Mouse (Mus musculus): ENCODE measurements around the gene Sox18. TPM values are rescaled to one million over a fixed set of nuclear protein-coding genes. Genes with fewer than 3 reads are reported as not detected.

The Sox18 gene
- total RNA-seq, 2 experiments from 2014 or later = 0.20 TPM; not detected in 1

GRCm38 (mm10) chr2:181653065-181653464, 18.4 kb downstream of the Sox18 start:
- ATAC-seq (ENCODE audit: poor library complexity, severe bottlenecking) = no peak

- ATAC-seq (ENCODE audit: poor library complexity, severe bottlenecking) = no peak
Observed at GRCm38 (mm10) chr2:181648926-181649325, 22.5 kb downstream of the Sox18 start.

GRCm38 (mm10) chr2:181646626-181647472, 24.6 kb downstream of the Sox18 start:
- ATAC-seq (ENCODE audit: poor library complexity, severe bottlenecking) = no peak

GRCm38 (mm10) chr2:181645666-181646065, 25.8 kb downstream of the Sox18 start:
- ATAC-seq (ENCODE audit: poor library complexity, severe bottlenecking) = no peak

GRCm38 (mm10) chr2:181644361-181644760, 27.1 kb downstream of the Sox18 start:
- ATAC-seq (ENCODE audit: poor library complexity, severe bottlenecking) = peak; percentile 84

GRCm38 (mm10) chr2:181635865-181636264, 35.6 kb downstream of the Sox18 start:
- ATAC-seq (ENCODE audit: poor library complexity, severe bottlenecking) = no peak

- no peak for ATAC-seq (ENCODE audit: poor library complexity, severe bottlenecking)
Observed at GRCm38 (mm10) chr2:181632624-181633023, 38.8 kb downstream of the Sox18 start.

GRCm38 (mm10) chr2:181628471-181628870, 43.0 kb downstream of the Sox18 start:
- no peak for ATAC-seq (ENCODE audit: poor library complexity, severe bottlenecking)

GRCm38 (mm10) chr2:181623401-181623800, 48.0 kb downstream of the Sox18 start:
- ATAC-seq (ENCODE audit: poor library complexity, severe bottlenecking) = 0 out of 2 replicates have a peak, but pooled peaks have one; percentile 40

Other genes with a start within 250 kb of the Sox18 start
- gene Zbtb46, start 212.2 kb downstream of the Sox18 start, total RNA-seq (2015) = 1.4 and 2.5 TPM in 2 replicates
- 2.3 and 3.9 TPM in 2 replicates for gene Zbtb46, start 212.2 kb downstream of the Sox18 start, total RNA-seq (2017)
- gene Abhd16b, start 178.4 kb downstream of the Sox18 start, total RNA-seq (2015) = not detected in 2 replicates
- gene Abhd16b, start 178.4 kb downstream of the Sox18 start, total RNA-seq (2017) = not detected in 2 replicates
- gene Tpd52l2, start 174.5 kb downstream of the Sox18 start, total RNA-seq (2015) = 37.8 and 55.2 TPM in 2 replicates
- 61.6 and 102 TPM in 2 replicates for gene Tpd52l2, start 174.5 kb downstream of the Sox18 start, total RNA-seq (2017)
- gene Dnajc5, start 151.2 kb downstream of the Sox18 start, total RNA-seq (2015) = 32.2 and 35.1 TPM in 2 replicates
- 39.7 and 44.9 TPM in 2 replicates for gene Dnajc5, start 151.2 kb downstream of the Sox18 start, total RNA-seq (2017)
- 86.0 and 103 TPM in 2 replicates for gene Uckl1, start 86.7 kb downstream of the Sox18 start, total RNA-seq (2015)
- gene Uckl1, start 86.7 kb downstream of the Sox18 start, total RNA-seq (2017) = 65.2 and 79.3 TPM in 2 replicates
- 13.3 and 15.1 TPM in 2 replicates for gene Prpf6, start 79.8 kb downstream of the Sox18 start, total RNA-seq (2015)
- 68.0 and 68.1 TPM in 2 replicates for gene Prpf6, start 79.8 kb downstream of the Sox18 start, total RNA-seq (2017)
- gene Zfp512b, start 78.8 kb downstream of the Sox18 start, total RNA-seq (2015) = 3.6 and 4.7 TPM in 2 replicates
- gene Zfp512b, start 78.8 kb downstream of the Sox18 start, total RNA-seq (2017) = 8.1 and 9.9 TPM in 2 replicates
- gene Samd10, start 72.4 kb downstream of the Sox18 start, total RNA-seq (2015) = 7.4 and 9.7 TPM in 2 replicates
- 2.3 and 2.8 TPM in 2 replicates for gene Samd10, start 72.4 kb downstream of the Sox18 start, total RNA-seq (2017)
- not detected in 2 replicates for gene Gm29797, start 14.6 kb downstream of the Sox18 start, total RNA-seq (2015)
- not detected in 2 replicates for gene Gm29797, start 14.6 kb downstream of the Sox18 start, total RNA-seq (2017)
- gene Tcea2, start 8.7 kb upstream of the Sox18 start, total RNA-seq (2015) = 9.4 and 9.6 TPM in 2 replicates
- gene Tcea2, start 8.7 kb upstream of the Sox18 start, total RNA-seq (2017) = 6.3 and 8.2 TPM in 2 replicates
- 502 and 576 TPM in 2 replicates for gene Rgs19, start 22.3 kb upstream of the Sox18 start, total RNA-seq (2015)
- 162 and 178 TPM in 2 replicates for gene Rgs19, start 22.3 kb upstream of the Sox18 start, total RNA-seq (2017)
- not detected in 2 replicates for gene Lkaaear1, start 26.8 kb upstream of the Sox18 start, total RNA-seq (2015)
- gene Lkaaear1, start 26.8 kb upstream of the Sox18 start, total RNA-seq (2017) = not detected in 2 replicates
- gene Oprl1, start 43.4 kb upstream of the Sox18 start, total RNA-seq (2015) = not detected in 2 replicates
- not detected in 2 replicates for gene Oprl1, start 43.4 kb upstream of the Sox18 start, total RNA-seq (2017)
- gene Myt1, start 91.7 kb upstream of the Sox18 start, total RNA-seq (2015) = not detected in 2 replicates
- gene Myt1, start 91.7 kb upstream of the Sox18 start, total RNA-seq (2017) = not detected in 2 replicates
- gene Pcmtd2, start 166.2 kb upstream of the Sox18 start, total RNA-seq (2015) = 18.0 and 23.6 TPM in 2 replicates
- 24.5 and 24.8 TPM in 2 replicates for gene Pcmtd2, start 166.2 kb upstream of the Sox18 start, total RNA-seq (2017)
- gene Polr3k, start 192.7 kb upstream of the Sox18 start, total RNA-seq (2015) = 15.6 and 22.3 TPM in 2 replicates
- gene Polr3k, start 192.7 kb upstream of the Sox18 start, total RNA-seq (2017) = 19.6 and 19.8 TPM in 2 replicates